Mouse (Mus musculus) lung, embryonic 14.5 days (tissue): Measurements from ENCODE around the gene Ifi27l2a. TPM values are rescaled to one million over a fixed set of nuclear protein-coding genes. Genes with fewer than 3 reads are reported as not detected.

Source experiments
- ATAC-seq: fragments of 200-750 bp; cut with Nextera tagmentation; 2 replicates; pipeline ENCODE4 v1.8.0; 2017; ENCODE audit warnings: mild to moderate bottlenecking, moderate TSS enrichment, moderate library complexity; ENCODE audit not compliant: insufficient read depth
- DNase-seq: peaks from one replicate; pipeline ENCODE4 v3.0.0-alpha.2; 2015
- H3K27ac ChIP-seq: fragments of 300-500 bp; sonication (generic); 2 replicates; pipeline ENCODE4 v1.5.1; 2014; ENCODE audit warnings: low read depth, mild to moderate bottlenecking, moderate library complexity
- H3K27me3 ChIP-seq: fragments of 300-500 bp; sonication (generic); 2 replicates; pipeline ENCODE4 v1.6.1; 2014; ENCODE audit warnings: low read length, control low read depth; ENCODE audit not compliant: insufficient read depth
- H3K36me3 ChIP-seq: fragments of 300-500 bp; sonication (generic); 2 replicates; pipeline ENCODE4 v1.6.1; 2014; ENCODE audit warnings: control low read depth; ENCODE audit not compliant: insufficient read depth
- H3K4me1 ChIP-seq: fragments of 300-500 bp; sonication (generic); 2 replicates; pipeline ENCODE4 v1.6.1; 2014; ENCODE audit warnings: antibody characterized with exemption, control low read depth; ENCODE audit not compliant: insufficient read depth
- H3K4me2 ChIP-seq: fragments of 300-500 bp; sonication (generic); 2 replicates; pipeline ENCODE4 v1.6.1; 2014; ENCODE audit warnings: mild to moderate bottlenecking
- H3K4me3 ChIP-seq: fragments of 300-500 bp; sonication (generic); 2 replicates; pipeline ENCODE4 v1.5.1; 2014; ENCODE audit warnings: low read depth, low read length
- H3K9ac ChIP-seq: fragments of 300-500 bp; sonication (generic); 2 replicates; pipeline ENCODE4 v1.6.1; 2014
- H3K9me3 ChIP-seq: fragments of 300-500 bp; sonication (generic); 2 replicates; pipeline ENCODE4 v1.6.1; 2016; ENCODE audit warnings: low read depth, low read length, control low read depth
- CTCF ChIP-seq: IDR thresholded peaks from 2 replicates; pipeline ENCODE4 v1.5.1; 2016; ENCODE audit warnings: antibody characterized with exemption, low read depth
- WGBS: fragments of 180-500 bp; shearing (Covaris S2); extraction: QIAGEN DNeasy Blood & Tissue Kit; methylation state at CpG from one replicate; pipeline ENCODE4 v1.1.7; 2014; 5-methylcytosine and 5-hydroxymethylcytosine counted together
- polyA plus RNA-seq: library from polyadenylated mRNA; unstranded; fragments of >200 nt; fragmentation: Nextera tagmentation; extraction: Ambion mirVana; gene quantifications from 2 replicates; pipeline ENCODE4 v1.2.1, GENCODE M21; 2014

Gene Ifi27l2a
- polyA plus RNA-seq, 1 experiment from 2014 or later: 11.3 TPM

- no peak for TF ChIP-seq CTCF
- ATAC-seq (no peak), DNase-seq (no peak)
- Histone ChIP-seq H3K36me3 (no peaks in the 10 kb centered on the region), H3K27me3 (no peaks in the 10 kb centered on the region), H3K27ac (no peak overlapping the region), H3K4me2 (no peak overlapping the region), H3K9me3 (no peaks in the 10 kb centered on the region), H3K4me3 (no peak overlapping the region), H3K4me1 (0 out of 2 replicates have a peak, but pooled peaks cover 11% of the 10 kb centered on the region), H3K9ac (no peak overlapping the region)
- WGBS: 53% methylated on average over 12 of the region's 12 CpGs
These were observed 47.8 kb downstream of the Ifi27l2a start for GRCm38 (mm10) chr12:103395486-103396275.

GRCm38 (mm10) chr12:103393528-103393927 lies 50.0 kb downstream of the Ifi27l2a start:
- 30% methylated on average over 6 of the region's 6 CpGs for WGBS
- ATAC-seq: no peak; the same call in 1 of the 2 replicates

More at GRCm38 (mm10) chr12:103393528-103393927, 50.0 kb downstream of the Ifi27l2a start:
- no peak overlapping the region for H3K27ac ChIP-seq
- H3K27me3 ChIP-seq: no peaks in the 10 kb centered on the region
- no peaks in the 10 kb centered on the region for H3K36me3 ChIP-seq
- 0 out of 2 replicates have a peak, but pooled peaks cover 11% of the 10 kb centered on the region for H3K4me1 ChIP-seq
- H3K4me3 ChIP-seq: no peak overlapping the region
- H3K4me2 ChIP-seq: no peak overlapping the region
- no peaks in the 10 kb centered on the region for H3K9me3 ChIP-seq
- no peak for DNase-seq
- no peak overlapping the region for H3K9ac ChIP-seq
- TF ChIP-seq CTCF: no peak

Other genes starting within 250 kb of the Ifi27l2a start
- gene Prima1, start 201.5 kb downstream of the Ifi27l2a start, polyA plus RNA-seq: 0.28 TPM in 1 of 2 replicates, not detected in the other
- 0.13 TPM in 1 of 2 replicates, not detected in the other for gene Fam181a, start 132.7 kb downstream of the Ifi27l2a start, polyA plus RNA-seq
- gene Asb2, start 87.7 kb downstream of the Ifi27l2a start, polyA plus RNA-seq: 4.5 and 7.8 TPM in 2 replicates
- 8.3 and 8.5 TPM in 2 replicates for gene Otub2, start 55.0 kb downstream of the Ifi27l2a start, polyA plus RNA-seq
- gene 9330161L09Rik, start 35.9 kb downstream of the Ifi27l2a start, polyA plus RNA-seq: 0.51 and 0.62 TPM in 2 replicates
- 78.6 and 89.0 TPM in 2 replicates for gene Ddx24, start 17.9 kb downstream of the Ifi27l2a start, polyA plus RNA-seq
- 30.9 and 35.1 TPM in 2 replicates for gene Ifi27, start 9.5 kb downstream of the Ifi27l2a start, polyA plus RNA-seq
- gene Ifi27l2b, start 13.5 kb upstream of the Ifi27l2a start, polyA plus RNA-seq: not detected in 2 replicates
- gene Ppp4r4, start 88.6 kb upstream of the Ifi27l2a start, polyA plus RNA-seq: 1.6 TPM in 2 replicates
- 0.08 TPM in 1 of 2 replicates, not detected in the other for gene Serpina10, start 187.8 kb upstream of the Ifi27l2a start, polyA plus RNA-seq
- gene Serpina6, start 213.5 kb upstream of the Ifi27l2a start, polyA plus RNA-seq: 0.27 and 1.3 TPM in 2 replicates
- not detected in 2 replicates for gene Serpina16, start 232.5 kb upstream of the Ifi27l2a start, polyA plus RNA-seq